11 mouse cellular contexts compared by ENCODE assay signal in genomic region chr13:31458883-31459282, GRCm38 (mm10).
DNase-seq lines count a peak whose midpoint lies in the region; ATAC-seq lines count a peak whose summit lies in the region.
"Had no signal": no experiment of that assay in that cellular context is flagged by ENCODE, and none has a peak within 500 bp of the region (broad histone marks: within the 10 kb centered on the region; RNA-seq: fewer than 3 reads in every experiment).

No protein-coding gene starts in this region.

- no peaks in the 10 kb centered on the region for H3K9me3 ChIP-seq in heart, embryonic 12.5 days (replicated peaks)
- H3K9me3 ChIP-seq: limb, embryonic 15.5 days had no signal

- intact Hi-C loops in heart, postnatal 10 days (cut with DNase I) = no loop called here

- 49% methylated on average over 2 of the region's 2 CpGs for WGBS in heart, embryonic 12.5 days

- peak; percentile 2 to 4 for DNase-seq in heart, postnatal 10 days
- peak; percentile 53 to 61 for DNase-seq in right cerebral cortex, postnatal 10 days (ENCODE audit: low spot score in 2 of 2)
- DNase-seq in right cerebral cortex, postnatal 25 days = no peak
- DNase-seq in lung, adult 18-20 months = peak; percentile 55 to 63
- peak; percentile 16 for DNase-seq in telencephalon, adult 2 months (ENCODE audit: low read depth, low spot score)
- DNase-seq in spleen, adult 18-20 months = no peak
- DNase-seq in cerebellum, postnatal 4 days (ENCODE audit: low spot score in 2 of 2) = no peak
- DNase-seq: embryo, embryonic 11 days had no signal

- 0 out of 2 replicates have a peak, but pooled peaks cover 6% of the 10 kb centered on the region for H3K4me1 ChIP-seq in heart, embryonic 12.5 days (replicated peaks)

- H3K27ac ChIP-seq in heart, embryonic 12.5 days (ENCODE audit: poor library complexity, severe bottlenecking) = no peak overlapping the region
- H3K27ac ChIP-seq: kidney, postnatal 0 days; limb, embryonic 15.5 days had no signal

- H3K27me3 ChIP-seq in heart, embryonic 12.5 days (replicated peaks) = no peaks in the 10 kb centered on the region
- H3K27me3 ChIP-seq: limb, embryonic 15.5 days had no signal

- no peak overlapping the region for H3K4me3 ChIP-seq in heart, embryonic 12.5 days
- H3K4me3 ChIP-seq: limb, embryonic 15.5 days had no signal

- no peak for ATAC-seq in heart, embryonic 12.5 days (ENCODE audit: insufficient number of reproducible peaks, low FRiP score)

- no peaks in the 10 kb centered on the region for H3K36me3 ChIP-seq in heart, embryonic 12.5 days
- H3K36me3 ChIP-seq: limb, embryonic 15.5 days had no signal

- no peak overlapping the region for H3K9ac ChIP-seq in heart, embryonic 12.5 days
- H3K9ac ChIP-seq: limb, embryonic 15.5 days had no signal

- no peak overlapping the region for H3K4me2 ChIP-seq in heart, embryonic 12.5 days
- H3K4me2 ChIP-seq: limb, embryonic 15.5 days had no signal

Comparison
In these comparisons a context has a peak if more than half of its experiments do, and no peak if none do; other contexts are left out.
1. DNase-seq: peak in heart, postnatal 10 days (2 of 2), right cerebral cortex, postnatal 10 days (2 of 2), lung, adult 18-20 months (2 of 2) and telencephalon, adult 2 months (single experiment); none in right cerebral cortex, postnatal 25 days (single experiment), spleen, adult 18-20 months (0 of 2) and cerebellum, postnatal 4 days (0 of 2).